Mouse (Mus musculus): ENCODE results near the gene Mcrs1.
"Not testable (repeated sequence)": the region's sequence is repeated elsewhere in the genome, so short reads cannot be mapped to it uniquely, and the experiment has no call there.

GRCm38 (mm10) chr15:99251111-99251510, 650 bp downstream of the Mcrs1 start:
- not testable (repeated sequence) for TF ChIP-seq CTCF (IDR thresholded peaks at IDR 0.05; ENCODE audit: borderline replicate concordance, insufficient read depth, low read depth, low read length); POLR2A (IDR thresholded peaks at IDR 0.05; ENCODE audit: borderline replicate concordance, insufficient read depth, low read length)

All from cerebellum, adult 2 months (tissue).